Mouse (Mus musculus) midbrain, embryonic 16.5 days (tissue): ENCODE data around the gene Tsr3. TPM values are rescaled to one million over a fixed set of nuclear protein-coding genes. Genes with fewer than 3 reads are reported as not detected.

Source experiments
- ATAC-seq: fragments of 200-750 bp; cut with Nextera tagmentation; 2 replicates; pipeline ENCODE4 v1.8.0; 2017; ENCODE audit warnings: moderate TSS enrichment
- H3K27ac ChIP-seq: fragments of 300-500 bp; sonication (generic); 2 replicates; pipeline ENCODE4 v1.5.1; 2014; ENCODE audit warnings: mild to moderate bottlenecking, low read length, mixed read lengths
- H3K27me3 ChIP-seq: fragments of 300-500 bp; sonication (generic); 2 replicates; pipeline ENCODE4 v1.6.1; 2014; ENCODE audit warnings: low read depth, low read length, mixed read lengths; ENCODE audit not compliant: control insufficient read depth, insufficient read depth
- H3K36me3 ChIP-seq: fragments of 300-500 bp; sonication (generic); 2 replicates; pipeline ENCODE4 v1.6.1; 2014; ENCODE audit warnings: mild to moderate bottlenecking, low read length, moderate library complexity, mixed read lengths; ENCODE audit not compliant: control insufficient read depth, insufficient read depth
- H3K4me1 ChIP-seq: fragments of 300-500 bp; sonication (generic); 2 replicates; pipeline ENCODE4 v1.6.1; 2014; ENCODE audit warnings: mild to moderate bottlenecking, low read length, mixed read lengths; ENCODE audit not compliant: control insufficient read depth, insufficient read depth
- H3K4me2 ChIP-seq: fragments of 300-500 bp; sonication (generic); 2 replicates; pipeline ENCODE4 v1.6.1; 2014; ENCODE audit warnings: mild to moderate bottlenecking, low read length, mixed read lengths
- H3K4me3 ChIP-seq: fragments of 300-500 bp; sonication (generic); 2 replicates; pipeline ENCODE4 v1.5.1; 2014; ENCODE audit warnings: low read depth, mild to moderate bottlenecking, low read length, moderate library complexity, mixed read lengths
- H3K9ac ChIP-seq: fragments of 300-500 bp; sonication (generic); 2 replicates; pipeline ENCODE4 v1.6.1; 2014; ENCODE audit warnings: low read depth, low read length, mixed read lengths
- H3K9me3 ChIP-seq: fragments of 300-500 bp; sonication (generic); replicated peaks from 2 replicates; pipeline ENCODE4 v1.6.1; 2014; ENCODE audit warnings: mild to moderate bottlenecking, low read length, mixed read lengths; ENCODE audit not compliant: control insufficient read depth, poor library complexity, severe bottlenecking
- WGBS: fragments of 180-500 bp; shearing (Covaris S2); extraction: QIAGEN DNeasy Blood & Tissue Kit; methylation state at CpG from one replicate; pipeline ENCODE4 v1.1.7; 2014; 5-methylcytosine and 5-hydroxymethylcytosine counted together
- microRNA-seq: library from miRNA; unstranded; fragments of <30 nt; microRNA quantifications from one replicate; pipeline ENCODE4, GENCODE M21; 2017
- polyA plus RNA-seq: library from polyadenylated mRNA; unstranded; fragments of >200 nt; fragmentation: Nextera tagmentation; extraction: Ambion mirVana; gene quantifications from 2 replicates; pipeline ENCODE4 v1.2.1, GENCODE M21; 2015

Gene Tsr3
- polyA plus RNA-seq, 1 experiment from 2014 or later, result 61.2 TPM

- Histone ChIP-seq H3K4me3 (peak within 1 kb of the TSS; percentile 81), H3K36me3 (no peaks in the 10 kb centered on the region), H3K27me3 (no peaks in the 10 kb centered on the region), H3K27ac (peak within 1 kb of the TSS; percentile 100), H3K9me3 (no peaks in the 10 kb centered on the region), H3K4me1 (peaks cover 26% of the 10 kb centered on the region), H3K9ac (peak within 1 kb of the TSS; percentile 98), H3K4me2 (peak within 1 kb of the TSS; percentile 50)
- 82% methylated on average over 9 of the region's 9 CpGs for WGBS
- ATAC-seq, result no peak
Measured at GRCm38 (mm10) chr17:25274571-25275346, 34.8 kb downstream of the Tsr3 start, which contains the start of gene Ube2i. Ube2i (minus strand) TSS chr17:25274622.

GRCm38 (mm10) chr17:25275833-25276232, 35.9 kb downstream of the Tsr3 start:
- no peak overlapping the region for H3K27ac ChIP-seq
- H3K4me3 ChIP-seq, result no peak overlapping the region
- H3K9me3 ChIP-seq, result no peaks in the 10 kb centered on the region
- no peaks in the 10 kb centered on the region for H3K36me3 ChIP-seq
- no peak for ATAC-seq
- H3K4me1 ChIP-seq, result peaks cover 16% of the 10 kb centered on the region
- 94% methylated on average over 3 of the region's 3 CpGs for WGBS
- H3K4me2 ChIP-seq, result no peak overlapping the region
- H3K27me3 ChIP-seq, result no peaks in the 10 kb centered on the region
- H3K9ac ChIP-seq, result no peak overlapping the region

GRCm38 (mm10) chr17:25282133-25282532, 42.2 kb downstream of the Tsr3 start:
- no peaks in the 10 kb centered on the region for H3K9me3 ChIP-seq
- WGBS, result 35% methylated on average over 11 of the region's 11 CpGs
- no peaks in the 10 kb centered on the region for H3K36me3 ChIP-seq
- H3K27ac ChIP-seq, result no peak overlapping the region
- H3K4me1 ChIP-seq, result no peaks in the 10 kb centered on the region
- no peaks in the 10 kb centered on the region for H3K27me3 ChIP-seq
- no peak overlapping the region for H3K4me3 ChIP-seq
- no peak overlapping the region for H3K9ac ChIP-seq
- H3K4me2 ChIP-seq, result no peak overlapping the region
- ATAC-seq, result no peak

- Histone ChIP-seq H3K9me3 (no peaks in the 10 kb centered on the region), H3K4me1 (no peaks in the 10 kb centered on the region), H3K4me2 (no peak overlapping the region), H3K36me3 (no peaks in the 10 kb centered on the region), H3K27me3 (no peaks in the 10 kb centered on the region), H3K9ac (no peak overlapping the region), H3K4me3 (no peak overlapping the region), H3K27ac (no peak overlapping the region)
- 20% methylated on average over 3 of the region's 3 CpGs for WGBS
- ATAC-seq, result no peak
Measured at GRCm38 (mm10) chr17:25285033-25285432, 45.1 kb downstream of the Tsr3 start.

GRCm38 (mm10) chr17:25288842-25289241, 48.9 kb downstream of the Tsr3 start:
- Histone ChIP-seq H3K27me3 (no peaks in the 10 kb centered on the region), H3K4me2 (no peak overlapping the region)
- 19% methylated on average over 4 of the region's 4 CpGs for WGBS

GRCm38 (mm10) chr17:25290411-25290810, 50.4 kb downstream of the Tsr3 start:
- no peak for ATAC-seq
- H3K36me3 ChIP-seq, result no peaks in the 10 kb centered on the region
- H3K4me3 ChIP-seq, result no peak overlapping the region
- H3K4me2 ChIP-seq, result no peak overlapping the region
- H3K9me3 ChIP-seq, result no peaks in the 10 kb centered on the region
- 23% methylated on average over 4 of the region's 4 CpGs for whole genome bisulfite sequencing
- H3K27me3 ChIP-seq, result no peaks in the 10 kb centered on the region
- H3K27ac ChIP-seq, result no peak overlapping the region
- no peak overlapping the region for H3K9ac ChIP-seq
- H3K4me1 ChIP-seq, result no peaks in the 10 kb centered on the region

More at GRCm38 (mm10) chr17:25288842-25289241, 48.9 kb downstream of the Tsr3 start:
- Histone ChIP-seq H3K36me3 (no peaks in the 10 kb centered on the region), H3K9me3 (no peaks in the 10 kb centered on the region), H3K9ac (no peak overlapping the region), H3K4me1 (no peaks in the 10 kb centered on the region), H3K4me3 (no peak overlapping the region), H3K27ac (no peak overlapping the region)
- ATAC-seq, result no peak

Small RNA genes lying within 50 kb of the gene (microRNA-seq; reads per million reads assigned to microRNA genes)
- gene Mir3547, result 12.1 reads per million, percentile 32 among the genes with 10 or more reads in this experiment

Other genes starting within 250 kb of the Tsr3 start
- gene Cramp1l, start 224.4 kb upstream of the Tsr3 start, polyA plus RNA-seq, result 4.6 and 5.3 TPM in 2 replicates
- gene Ift140, start 224.1 kb upstream of the Tsr3 start, polyA plus RNA-seq, result 18.8 and 20.1 TPM in 2 replicates
- 10.3 and 11.1 TPM in 2 replicates for gene Tmem204, start 156.6 kb upstream of the Tsr3 start, polyA plus RNA-seq
- 51.9 and 53.4 TPM in 2 replicates for gene Telo2, start 124.2 kb upstream of the Tsr3 start, polyA plus RNA-seq
- gene Ptx4, start 119.4 kb upstream of the Tsr3 start, polyA plus RNA-seq, result 0.38 TPM in 1 of 2 replicates, not detected in the other
- gene Clcn7, start 106.8 kb upstream of the Tsr3 start, polyA plus RNA-seq, result 33.6 and 36.1 TPM in 2 replicates
- not detected in 2 replicates for gene Ccdc154, start 77.7 kb upstream of the Tsr3 start, polyA plus RNA-seq
- not detected in 2 replicates for gene Gm38655, start 64.7 kb upstream of the Tsr3 start, polyA plus RNA-seq
- 33.7 and 33.8 TPM in 2 replicates for gene BC003965, start 55.6 kb upstream of the Tsr3 start, polyA plus RNA-seq
- gene Unkl, start 51.8 kb upstream of the Tsr3 start, polyA plus RNA-seq, result 18.3 and 19.2 TPM in 2 replicates
- 99.8 and 114 TPM in 2 replicates for gene Gnptg, start within 50 bp of the Tsr3 start, polyA plus RNA-seq
- gene Baiap3, start 16.2 kb downstream of the Tsr3 start, polyA plus RNA-seq, result 30.2 and 38.1 TPM in 2 replicates
- gene Ube2i, start 34.5 kb downstream of the Tsr3 start, polyA plus RNA-seq, result 489 and 542 TPM in 2 replicates
- not detected in 2 replicates for gene Prss34, start 58.2 kb downstream of the Tsr3 start, polyA plus RNA-seq
- not detected in 2 replicates for gene Prss28, start 68.5 kb downstream of the Tsr3 start, polyA plus RNA-seq
- gene Prss29, start 78.5 kb downstream of the Tsr3 start, polyA plus RNA-seq, result not detected in 2 replicates
- not detected in 2 replicates for gene Tpsab1, start 105.4 kb downstream of the Tsr3 start, polyA plus RNA-seq
- gene Tpsb2, start 126.1 kb downstream of the Tsr3 start, polyA plus RNA-seq, result 0.23 TPM in 1 of 2 replicates, not detected in the other
- gene Tpsg1, start 129.1 kb downstream of the Tsr3 start, polyA plus RNA-seq, result 0.29 and 0.88 TPM in 2 replicates
- 10.0 and 11.5 TPM in 2 replicates for gene Cacna1h, start 193.6 kb downstream of the Tsr3 start, polyA plus RNA-seq
- 1.5 TPM in 2 replicates for gene Tekt4, start 214.4 kb downstream of the Tsr3 start, polyA plus RNA-seq